Mouse (Mus musculus): ENCODE measurements around the gene Krt31. TPM values are rescaled to one million over a fixed set of nuclear protein-coding genes. Genes with fewer than 3 reads are reported as not detected.

The Krt31 gene
- total RNA-seq, 2 experiments from 2014 or later = not detected

GRCm38 (mm10) chr11:100010682-100011081 lies 39.7 kb downstream of the Krt31 start:
- intact Hi-C loops (cut with DNase I) = loop anchor here (10.0 kb wide), 1 partner anchor 274 kb away; no protein-coding TSS in a partner anchor
- DNase-seq (ENCODE audit: low spot score in 2 of 2) = no peak

GRCm38 (mm10) chr11:100008336-100008735 lies 42.0 kb downstream of the Krt31 start:
- DNase-seq (ENCODE audit: low spot score in 2 of 2) = no peak
- intact Hi-C loops (cut with DNase I) = no loop called here

DNA sequence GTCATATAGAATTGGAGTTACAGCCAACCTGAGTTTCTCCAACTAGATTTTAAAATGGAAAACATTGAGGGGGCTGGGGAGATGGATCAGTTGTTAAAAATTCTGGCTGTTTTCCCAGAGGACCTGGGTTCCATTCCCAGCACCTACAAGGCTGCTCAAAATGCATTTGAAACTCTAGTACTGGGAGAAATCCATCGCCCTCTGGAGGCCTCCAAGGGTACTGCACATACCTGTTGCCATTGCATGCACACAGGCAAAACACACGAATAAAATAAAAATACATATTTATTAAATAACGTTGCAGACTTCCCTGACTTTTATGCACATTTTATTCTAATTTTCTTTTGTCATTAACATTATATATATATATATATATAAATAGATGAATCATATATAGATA lies 43.7 kb downstream of the Krt31 start:
- DNase-seq (ENCODE audit: low spot score in 2 of 2) = no peak
- intact Hi-C loops (cut with DNase I) = no loop called here

- no peak for DNase-seq (ENCODE audit: low spot score in 2 of 2)
- intact Hi-C loops (cut with DNase I) = loop anchor here (2.0 kb wide), 1 partner anchor 541 kb away; no protein-coding TSS in a partner anchor
These were observed 44.4 kb downstream of the Krt31 start for GRCm38 (mm10) chr11:100005905-100006304.

DNA sequence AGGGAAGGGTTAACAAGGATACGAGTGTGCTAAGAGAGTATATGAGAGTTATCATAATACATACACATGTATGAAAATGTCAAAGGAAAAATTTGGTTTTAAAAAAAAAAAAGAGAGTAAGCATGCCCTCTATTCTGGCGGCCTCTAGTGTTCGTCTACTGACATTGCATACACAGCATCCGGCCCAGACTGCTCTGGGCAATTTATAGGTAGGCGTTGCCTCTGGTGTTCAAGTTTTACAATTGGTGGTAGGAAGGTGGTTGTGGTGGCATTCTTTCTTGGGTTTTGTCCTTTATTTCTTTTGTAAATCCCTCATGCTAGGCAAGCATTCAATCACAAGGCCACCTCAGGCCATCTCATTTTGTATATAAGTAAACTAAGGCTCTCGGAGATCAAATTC lies 45.5 kb downstream of the Krt31 start:
- intact Hi-C loops (cut with DNase I) = loop anchor here (2.0 kb wide), 1 partner anchor 540 kb away; no protein-coding TSS in a partner anchor
- peak; percentile 73 to 78 for DNase-seq (ENCODE audit: low spot score in 2 of 2)

- DNase-seq (ENCODE audit: low spot score in 2 of 2) = no peak
- intact Hi-C loops (cut with DNase I) = no loop called here
These were observed 51.3 kb downstream of the Krt31 start for GRCm38 (mm10) chr11:99999091-99999490.

Other genes starting within 250 kb of the Krt31 start
- not detected for gene Gm11554, start 246.1 kb downstream of the Krt31 start, total RNA-seq (2021)
- gene Krtap4-13, start 240.7 kb downstream of the Krt31 start, total RNA-seq (2021) = not detected
- gene Gm11564, start 234.9 kb downstream of the Krt31 start, total RNA-seq (2021) = not detected
- gene 2300003K06Rik, start 212.5 kb downstream of the Krt31 start, total RNA-seq (2021) = not detected
- gene Krtap4-16, start 198.9 kb downstream of the Krt31 start, total RNA-seq (2021) = not detected
- gene Gm11568, start 192.6 kb downstream of the Krt31 start, total RNA-seq (2021) = not detected
- gene Gm11559, start 186.1 kb downstream of the Krt31 start, total RNA-seq (2021) = not detected
- gene Krtap9-1, start 177.2 kb downstream of the Krt31 start, total RNA-seq (2021) = not detected
- not detected for gene Gm11567, start 171.4 kb downstream of the Krt31 start, total RNA-seq (2021)
- gene Krtap31-1, start 142.6 kb downstream of the Krt31 start, total RNA-seq (2021) = not detected
- not detected for gene Gm11565, start 135.8 kb downstream of the Krt31 start, total RNA-seq (2021)
- gene Krtap31-2, start 114.3 kb downstream of the Krt31 start, total RNA-seq (2021) = not detected
- gene Krtap9-5, start 102.1 kb downstream of the Krt31 start, total RNA-seq (2021) = not detected
- not detected for gene Krtap29-1, start 71.5 kb downstream of the Krt31 start, total RNA-seq (2021)
- gene Krtap16-1, start 64.0 kb downstream of the Krt31 start, total RNA-seq (2021) = not detected
- gene Krtap17-1, start 56.6 kb downstream of the Krt31 start, total RNA-seq (2021) = not detected
- gene Krt33a, start 34.3 kb downstream of the Krt31 start, total RNA-seq (2021) = not detected
- not detected for gene Krt33b, start 20.7 kb downstream of the Krt31 start, total RNA-seq (2021)
- gene Krt34, start 9.0 kb downstream of the Krt31 start, total RNA-seq (2021) = not detected
- gene Krt32, start 37.7 kb upstream of the Krt31 start, total RNA-seq (2021) = not detected
- not detected for gene Krt35, start 45.7 kb upstream of the Krt31 start, total RNA-seq (2021)
- not detected for gene Krt36, start 55.1 kb upstream of the Krt31 start, total RNA-seq (2021)
- not detected for gene Krt13, start 71.0 kb upstream of the Krt31 start, total RNA-seq (2021)
- gene Krt15, start 85.4 kb upstream of the Krt31 start, total RNA-seq (2021) = not detected
- under 1 TPM in 1 of 2 experiments, not detected in 1; 0.63 TPM for gene Krt19, start 98.1 kb upstream of the Krt31 start, total RNA-seq (2021)
- gene Krt9, start 142.7 kb upstream of the Krt31 start, total RNA-seq (2021) = 1 to 10 TPM; 2.6 to 2.7 TPM
- gene Krt14, start 157.0 kb upstream of the Krt31 start, total RNA-seq (2021) = not detected
- gene Krt16, start 198.4 kb upstream of the Krt31 start, total RNA-seq (2021) = not detected
- not detected for gene Krt17, start 210.5 kb upstream of the Krt31 start, total RNA-seq (2021)
- gene Krt42, start 219.3 kb upstream of the Krt31 start, total RNA-seq (2021) = not detected

Measured in left cerebral cortex, postnatal 14 days (tissue).